Mouse (Mus musculus) neural tube, embryonic 11.5 days (tissue): ENCODE results near the gene Tbc1d8b. TPM values are rescaled to one million over a fixed set of nuclear protein-coding genes. Genes with fewer than 3 reads are reported as not detected.

Experiments
- ATAC-seq: fragments of 200-750 bp; cut with Nextera tagmentation; 2 replicates; pipeline ENCODE4 v1.8.0; 2017; ENCODE audit warnings: moderate number of reproducible peaks, mild to moderate bottlenecking, moderate TSS enrichment, moderate library complexity; ENCODE audit not compliant: insufficient read depth, low FRiP score, low TSS enrichment
- DNase-seq: peaks from one replicate; pipeline ENCODE4 v3.0.0-alpha.2; 2015; ENCODE audit warnings: low spot score
- H3K27ac ChIP-seq: fragments of 300-500 bp; sonication (generic); 2 replicates; pipeline ENCODE4 v1.5.1; 2014; ENCODE audit warnings: low read depth, mild to moderate bottlenecking, low read length
- H3K27me3 ChIP-seq: fragments of 300-500 bp; sonication (generic); 2 replicates; pipeline ENCODE4 v1.6.1; 2014; ENCODE audit warnings: mild to moderate bottlenecking, low read length, mixed read lengths; ENCODE audit not compliant: control insufficient read depth, insufficient read depth
- H3K36me3 ChIP-seq: fragments of 300-500 bp; sonication (generic); 2 replicates; pipeline ENCODE4 v1.6.1; 2014; ENCODE audit warnings: mild to moderate bottlenecking, low read length, moderate library complexity, mixed read lengths; ENCODE audit not compliant: control insufficient read depth, insufficient read depth
- H3K4me1 ChIP-seq: fragments of 300-500 bp; sonication (generic); 2 replicates; pipeline ENCODE4 v1.6.1; 2014; ENCODE audit warnings: low read length, mixed read lengths; ENCODE audit not compliant: control insufficient read depth, insufficient read depth
- H3K4me2 ChIP-seq: fragments of 300-500 bp; sonication (generic); 2 replicates; pipeline ENCODE4 v1.6.1; 2014; ENCODE audit warnings: low read depth, mild to moderate bottlenecking, moderate library complexity
- H3K4me3 ChIP-seq: fragments of 300-500 bp; sonication (generic); 2 replicates; pipeline ENCODE4 v1.5.1; 2014; ENCODE audit warnings: low read depth, low read length
- H3K9ac ChIP-seq: fragments of 300-500 bp; sonication (generic); 2 replicates; pipeline ENCODE4 v1.6.1; 2014; ENCODE audit warnings: mild to moderate bottlenecking, low read length
- H3K9me3 ChIP-seq: fragments of 300-500 bp; sonication (generic); 2 replicates; pipeline ENCODE4 v1.6.1; 2016; ENCODE audit warnings: low read length; ENCODE audit not compliant: control insufficient read depth
- WGBS: fragments of 180-500 bp; shearing (Covaris S2); extraction: QIAGEN DNeasy Blood & Tissue Kit; methylation state at CpG from one replicate; pipeline ENCODE4 v1.1.7; 2014; 5-methylcytosine and 5-hydroxymethylcytosine counted together
- polyA plus RNA-seq: library from polyadenylated mRNA; unstranded; fragments of >200 nt; fragmentation: Nextera tagmentation; extraction: Ambion mirVana; gene quantifications from 2 replicates; pipeline ENCODE4 v1.2.1, GENCODE M21; 2014

Gene Tbc1d8b
- polyA plus RNA-seq, 1 experiment from 2014 or later = 0.69 TPM

DNA sequence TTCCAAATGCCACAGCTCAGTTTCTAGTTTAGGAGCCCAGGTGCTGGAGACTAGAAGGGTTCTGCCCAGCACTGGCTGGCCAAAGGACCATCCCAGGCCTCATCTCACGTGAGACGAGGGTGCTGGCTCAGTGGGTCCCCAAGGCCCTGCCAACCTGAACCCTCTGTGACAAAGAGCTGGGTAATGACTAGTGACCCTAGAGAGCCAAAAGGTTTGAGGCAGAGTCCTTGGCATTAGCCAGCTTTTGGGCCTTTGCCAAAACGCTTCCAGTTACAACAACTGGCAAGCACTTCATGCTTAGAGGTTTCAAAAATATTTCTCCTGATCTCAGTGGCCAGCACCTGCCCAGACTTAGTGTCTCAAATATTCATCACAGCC, 98.2 kb downstream of the Tbc1d8b start:
- WGBS = 50% methylated on average over 3 of the region's 3 CpGs
- ATAC-seq = no peak
- H3K27ac ChIP-seq = no peak overlapping the region

GRCm38 (mm10) chrX:139785764-139786163, 101.0 kb downstream of the Tbc1d8b start:
- WGBS = 48% methylated on average over 1 of the region's 1 CpGs
- Histone ChIP-seq H3K4me1 (no peaks in the 10 kb centered on the region), H3K27me3 (0 out of 2 replicates have a peak, but pooled peaks cover 3% of the 10 kb centered on the region), H3K4me3 (no peak overlapping the region), H3K36me3 (no peaks in the 10 kb centered on the region), H3K9ac (no peak overlapping the region), H3K4me2 (no peak overlapping the region), H3K27ac (no peak overlapping the region), H3K9me3 (no peaks in the 10 kb centered on the region)
- DNase-seq (no peak), ATAC-seq (no peak)

More for the DNA sequence above, 98.2 kb downstream of the Tbc1d8b start:
- no peaks in the 10 kb centered on the region for H3K36me3 ChIP-seq
- no peak overlapping the region for H3K4me3 ChIP-seq
- DNase-seq = no peak
- H3K9me3 ChIP-seq = no peaks in the 10 kb centered on the region
- H3K9ac ChIP-seq = no peak overlapping the region
- H3K27me3 ChIP-seq = peaks cover 5% of the 10 kb centered on the region
- no peak overlapping the region for H3K4me2 ChIP-seq
- no peaks in the 10 kb centered on the region for H3K4me1 ChIP-seq

GRCm38 (mm10) chrX:139794072-139794845, 109.5 kb downstream of the Tbc1d8b start:
- H3K27ac ChIP-seq = no peak overlapping the region
- H3K36me3 ChIP-seq = no peaks in the 10 kb centered on the region
- no peak overlapping the region for H3K9ac ChIP-seq
- WGBS = 88% methylated on average over 7 of the region's 7 CpGs
- DNase-seq (no peak), ATAC-seq (no peak)
- H3K4me1 ChIP-seq = no peaks in the 10 kb centered on the region
- no peak overlapping the region for H3K4me2 ChIP-seq
- H3K9me3 ChIP-seq = no peaks in the 10 kb centered on the region
- H3K4me3 ChIP-seq = no peak overlapping the region
- H3K27me3 ChIP-seq = no peaks in the 10 kb centered on the region

GRCm38 (mm10) chrX:139796037-139796436, 111.2 kb downstream of the Tbc1d8b start:
- 93% methylated on average over 6 of the region's 6 CpGs for WGBS
- H3K36me3 ChIP-seq = no peaks in the 10 kb centered on the region
- no peak overlapping the region for H3K4me2 ChIP-seq
- no peak overlapping the region for H3K9ac ChIP-seq
- no peaks in the 10 kb centered on the region for H3K9me3 ChIP-seq
- DNase-seq (no peak), ATAC-seq (no peak)
- H3K27ac ChIP-seq = no peak overlapping the region
- no peaks in the 10 kb centered on the region for H3K4me1 ChIP-seq
- no peak overlapping the region for H3K4me3 ChIP-seq
- no peaks in the 10 kb centered on the region for H3K27me3 ChIP-seq

DNA sequence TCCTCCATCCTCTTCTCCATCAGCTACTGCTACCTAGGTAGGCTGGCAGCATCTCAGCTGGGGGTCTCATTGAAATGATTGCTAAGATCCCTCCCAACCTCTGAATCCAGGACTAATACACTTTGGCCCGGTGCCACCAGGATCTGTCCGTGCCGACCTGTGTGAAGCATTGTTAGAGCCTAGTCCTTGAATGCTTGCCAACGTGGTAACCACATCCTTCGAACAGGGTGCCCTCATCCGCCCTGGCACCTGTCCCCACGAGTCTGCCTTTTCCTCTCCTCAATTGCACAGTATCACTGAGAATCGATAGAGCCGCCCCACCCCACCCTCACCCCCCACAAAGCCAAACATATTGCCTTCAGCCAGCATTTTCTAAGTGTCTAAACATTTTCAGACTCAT, 113.1 kb downstream of the Tbc1d8b start:
- Histone ChIP-seq H3K27me3 (no peaks in the 10 kb centered on the region), H3K9ac (no peak overlapping the region), H3K9me3 (no peaks in the 10 kb centered on the region), H3K36me3 (no peaks in the 10 kb centered on the region), H3K4me3 (no peak overlapping the region), H3K4me2 (no peak overlapping the region), H3K27ac (no peak overlapping the region), H3K4me1 (no peaks in the 10 kb centered on the region)
- WGBS = 84% methylated on average over 9 of the region's 9 CpGs
- no peak for ATAC-seq
- DNase-seq = no peak

DNA sequence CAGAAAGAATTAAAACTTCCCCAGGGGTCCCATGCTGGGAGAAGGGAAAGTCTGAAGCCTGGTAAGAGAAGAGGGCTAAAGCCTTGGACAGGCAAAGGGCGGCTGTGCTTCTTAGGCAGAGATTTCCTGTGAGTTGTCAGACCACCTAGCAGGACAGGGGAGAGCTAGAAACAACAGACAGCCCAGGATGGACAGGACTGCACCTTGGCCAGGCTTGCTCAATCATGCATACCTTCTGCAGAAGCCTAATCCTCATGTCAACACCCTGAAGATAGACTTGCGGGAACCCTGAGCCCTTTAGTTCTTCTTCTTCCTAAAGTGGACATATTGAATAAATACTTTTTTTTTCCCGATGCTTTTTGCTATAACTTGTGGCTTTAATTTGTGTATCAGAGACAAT, 115.2 kb downstream of the Tbc1d8b start:
- WGBS = 79% methylated on average over 3 of the region's 3 CpGs
- no peaks in the 10 kb centered on the region for H3K9me3 ChIP-seq
- no peak overlapping the region for H3K4me2 ChIP-seq
- H3K4me1 ChIP-seq = no peaks in the 10 kb centered on the region
- no peak overlapping the region for H3K4me3 ChIP-seq
- no peak for ATAC-seq
- no peak overlapping the region for H3K9ac ChIP-seq
- no peak for DNase-seq
- no peaks in the 10 kb centered on the region for H3K27me3 ChIP-seq
- H3K27ac ChIP-seq = no peak overlapping the region
- no peaks in the 10 kb centered on the region for H3K36me3 ChIP-seq

DNA sequence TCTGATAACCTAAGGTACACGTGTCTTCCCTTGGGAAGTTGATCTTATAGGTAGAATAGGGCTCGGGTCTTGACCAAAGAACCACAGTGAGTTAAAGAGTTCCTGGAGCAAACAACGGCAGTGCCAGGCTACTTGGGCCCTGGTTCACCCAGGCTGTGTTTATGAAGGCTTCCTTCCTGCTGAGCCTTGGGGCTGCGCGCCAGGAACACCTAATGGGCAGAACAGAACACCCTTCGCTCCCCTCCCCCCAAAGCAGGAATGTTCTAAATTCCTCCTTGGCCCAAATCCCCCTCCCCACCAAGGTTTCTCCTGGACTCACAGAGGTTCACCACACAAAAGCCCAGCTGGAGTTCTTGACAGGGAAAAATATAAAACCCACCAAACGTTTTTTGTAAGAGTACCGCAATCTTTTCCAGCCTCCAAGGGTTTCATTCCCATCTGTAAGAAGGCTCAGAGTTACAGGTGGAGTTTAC, 115.6 kb downstream of the Tbc1d8b start, which contains the start of gene Cldn2:
Gene Cldn2 (plus strand): TSS at position 423 of the 473 bp plus-strand sequence.
- DNase-seq = no peak
- H3K9me3 ChIP-seq = no peaks in the 10 kb centered on the region
- no peaks in the 10 kb centered on the region for H3K36me3 ChIP-seq
- no peak within 1 kb of the TSS for H3K9ac ChIP-seq
- no peak within 1 kb of the TSS for H3K4me3 ChIP-seq
- no peak within 1 kb of the TSS for H3K4me2 ChIP-seq
- H3K27ac ChIP-seq = no peak within 1 kb of the TSS
- WGBS = 64% methylated on average over 8 of the region's 8 CpGs
- no peak for ATAC-seq
- no peaks in the 10 kb centered on the region for H3K27me3 ChIP-seq
- no peaks in the 10 kb centered on the region for H3K4me1 ChIP-seq
